Mouse (Mus musculus) MN1 (cell line): ENCODE results near the gene Tnks2.

ENCODE experiments used
- DNase-seq: peaks from one replicate; pipeline ENCODE4 v3.0.0-alpha.2; 2016; ENCODE audit warnings: low spot score

Gene Tnks2

GRCm38 (mm10) chr19:36896791-36897569, 62.9 kb downstream of the Tnks2 start:
- DNase-seq = no peak

GRCm38 (mm10) chr19:36897778-36898177, 63.7 kb downstream of the Tnks2 start:
- DNase-seq = no peak

GRCm38 (mm10) chr19:36903377-36903776, 69.3 kb downstream of the Tnks2 start:
- no peak for DNase-seq

- no peak for DNase-seq
These were observed 70.4 kb downstream of the Tnks2 start for GRCm38 (mm10) chr19:36904211-36905007.

GRCm38 (mm10) chr19:36909150-36909549, 75.1 kb downstream of the Tnks2 start:
- no peak for DNase-seq

- peak; percentile 19 for DNase-seq
These were observed 75.8 kb downstream of the Tnks2 start for GRCm38 (mm10) chr19:36909676-36910292.

- DNase-seq = no peak
These were observed 76.5 kb downstream of the Tnks2 start for GRCm38 (mm10) chr19:36910424-36911045.

- DNase-seq = no peak
These were observed 79.0 kb downstream of the Tnks2 start for GRCm38 (mm10) chr19:36913064-36913463.

GRCm38 (mm10) chr19:36916206-36916605, 82.2 kb downstream of the Tnks2 start:
- DNase-seq = no peak

GRCm38 (mm10) chr19:36916876-36917389, 82.9 kb downstream of the Tnks2 start:
- no peak for DNase-seq

GRCm38 (mm10) chr19:36918441-36919301, 84.6 kb downstream of the Tnks2 start:
- DNase-seq = peak; percentile 80

GRCm38 (mm10) chr19:36919466-36919865, 85.4 kb downstream of the Tnks2 start, which contains the start of gene Fgfbp3:
Fgfbp3 (minus strand) TSS chr19:36919615.
- DNase-seq = peak; percentile 20

GRCm38 (mm10) chr19:36922015-36922414, 88.0 kb downstream of the Tnks2 start:
- peak; percentile 66 for DNase-seq

GRCm38 (mm10) chr19:36922936-36923335, 88.9 kb downstream of the Tnks2 start:
- no peak for DNase-seq

- peak; percentile 83 for DNase-seq
These were observed 91.9 kb downstream of the Tnks2 start, which contains the start of gene Btaf1 for GRCm38 (mm10) chr19:36925671-36926552. Btaf1 (plus strand) TSS chr19:36926079.

- DNase-seq = peak; percentile 19
These were observed 92.7 kb downstream of the Tnks2 start for GRCm38 (mm10) chr19:36926553-36927236.

- no peak for DNase-seq
These were observed 93.8 kb downstream of the Tnks2 start for GRCm38 (mm10) chr19:36927800-36928361.

GRCm38 (mm10) chr19:36929816-36930215, 95.8 kb downstream of the Tnks2 start:
- DNase-seq = no peak

GRCm38 (mm10) chr19:36932097-36932496, 98.1 kb downstream of the Tnks2 start:
- no peak for DNase-seq
